Mouse (Mus musculus): ENCODE measurements around the gene Rcc2. TPM values are rescaled to one million over a fixed set of nuclear protein-coding genes. Genes with fewer than 3 reads are reported as not detected.

Rcc2 gene
- polyA plus RNA-seq, 1 experiment = not detected

DNA sequence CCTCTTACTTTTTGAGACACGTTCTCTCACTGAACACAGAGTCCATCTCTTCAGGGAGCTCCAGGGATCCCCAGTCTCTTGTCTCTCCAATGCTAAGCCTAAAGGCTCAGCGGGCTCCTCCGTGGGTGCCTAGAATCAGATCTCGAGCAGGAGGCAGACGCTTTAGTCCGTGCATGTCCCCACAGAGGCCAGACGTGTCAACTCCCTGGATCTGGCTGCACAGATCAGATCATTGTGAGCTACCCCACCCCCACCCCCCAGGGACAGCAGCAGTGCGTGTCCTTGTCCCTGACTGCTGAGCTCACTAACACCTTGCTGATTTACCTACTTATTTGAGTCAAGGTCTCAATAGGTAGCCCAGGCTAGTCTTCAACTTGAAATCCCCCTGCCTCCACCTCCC, 16.7 kb upstream of the Rcc2 start:
- WGBS = 58% methylated on average over 8 of the region's 8 CpGs
- no peak overlapping the region for H3K4me3 ChIP-seq (ENCODE audit: insufficient read depth, low read depth, low read length)
- peaks cover 14% of the 10 kb centered on the region for H3K4me1 ChIP-seq (ENCODE audit: control insufficient read depth, insufficient read depth, low read length)
- no peak overlapping the region for H3K27ac ChIP-seq (ENCODE audit: insufficient read depth, low read depth, low read length)
- TF ChIP-seq POLR2A (IDR thresholded peaks at IDR 0.05; ENCODE audit: insufficient read depth, low read depth, low read length) = no peak
- TF ChIP-seq CTCF (IDR thresholded peaks at IDR 0.05; ENCODE audit: insufficient read depth, low read depth, low read length) = no peak

DNA sequence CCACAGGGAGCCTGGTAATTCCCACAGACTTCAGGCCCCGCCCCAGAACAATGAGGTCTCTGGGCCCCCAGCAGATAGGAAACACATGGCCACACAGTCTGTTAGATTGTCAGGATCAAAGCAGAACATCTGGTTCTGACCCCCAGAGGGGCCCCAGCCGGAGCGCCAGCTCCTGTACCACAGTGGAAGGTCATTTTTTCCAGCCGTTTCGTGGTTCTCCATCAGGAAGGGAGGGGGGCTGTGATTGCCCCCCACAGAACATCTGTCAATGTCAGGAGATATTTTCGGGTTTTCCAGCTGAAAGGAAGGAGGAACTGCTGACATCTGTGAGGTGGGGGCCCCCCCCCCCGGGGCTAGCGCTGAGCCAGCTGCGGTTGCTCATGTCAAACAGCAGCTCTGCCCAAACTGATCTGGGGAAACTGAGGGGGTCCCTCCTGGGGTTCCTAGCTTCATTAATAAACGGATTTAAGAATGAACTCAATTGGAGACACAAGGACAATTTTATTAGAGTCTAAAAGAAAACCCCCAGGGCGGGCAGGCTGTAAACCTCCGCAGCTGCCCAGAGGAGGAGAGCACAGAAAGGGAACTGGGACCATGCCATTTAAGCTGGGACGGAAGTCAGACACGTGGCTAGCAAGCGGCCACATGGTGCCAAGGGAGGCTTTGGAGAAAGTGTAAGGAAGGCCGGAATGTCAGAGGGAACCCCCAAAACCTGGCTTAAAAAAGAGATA, 16.0 kb upstream of the Rcc2 start:
- H3K27ac ChIP-seq (ENCODE audit: insufficient read depth, low read depth, low read length) = no peak overlapping the region
- H3K4me1 ChIP-seq (ENCODE audit: control insufficient read depth, insufficient read depth, low read length) = peaks cover 14% of the 10 kb centered on the region
- WGBS = 26% methylated on average over 16 of the region's 16 CpGs
- H3K4me3 ChIP-seq (ENCODE audit: insufficient read depth, low read depth, low read length) = no peak overlapping the region
- TF ChIP-seq POLR2A (IDR thresholded peaks at IDR 0.05; ENCODE audit: insufficient read depth, low read depth, low read length) = no peak
- no peak for TF ChIP-seq CTCF (IDR thresholded peaks at IDR 0.05; ENCODE audit: insufficient read depth, low read depth, low read length)

DNA sequence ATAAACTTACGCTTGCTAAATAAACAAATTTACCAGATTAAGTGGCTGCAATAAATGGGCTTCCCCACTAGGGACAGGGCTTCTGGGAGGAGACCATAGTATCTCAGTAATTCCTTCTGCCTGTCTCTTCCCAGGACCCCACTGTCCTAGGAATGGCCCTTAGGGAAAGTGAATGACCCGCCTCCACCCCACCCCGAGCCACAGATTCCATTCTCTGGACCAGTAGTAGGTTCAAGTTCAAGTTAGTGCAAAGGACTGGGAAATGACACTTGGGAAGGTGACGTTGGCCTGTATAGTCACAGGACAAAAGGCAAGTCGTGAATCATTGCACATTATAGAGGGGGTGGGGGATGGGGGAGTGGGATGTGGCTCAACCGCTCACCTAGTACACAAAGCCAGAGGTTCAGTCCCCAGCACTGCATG, 15.4 kb upstream of the Rcc2 start:
- Histone ChIP-seq H3K4me1 (ENCODE audit: control insufficient read depth, insufficient read depth, low read length) (peaks cover 11% of the 10 kb centered on the region), H3K4me3 (ENCODE audit: insufficient read depth, low read depth, low read length) (no peak overlapping the region), H3K27ac (ENCODE audit: insufficient read depth, low read depth, low read length) (no peak overlapping the region)
- WGBS = 65% methylated on average over 6 of the region's 6 CpGs
- no peak for TF ChIP-seq POLR2A (IDR thresholded peaks at IDR 0.05; ENCODE audit: insufficient read depth, low read depth, low read length)
- TF ChIP-seq CTCF (IDR thresholded peaks at IDR 0.05; ENCODE audit: insufficient read depth, low read depth, low read length) = no peak

DNA sequence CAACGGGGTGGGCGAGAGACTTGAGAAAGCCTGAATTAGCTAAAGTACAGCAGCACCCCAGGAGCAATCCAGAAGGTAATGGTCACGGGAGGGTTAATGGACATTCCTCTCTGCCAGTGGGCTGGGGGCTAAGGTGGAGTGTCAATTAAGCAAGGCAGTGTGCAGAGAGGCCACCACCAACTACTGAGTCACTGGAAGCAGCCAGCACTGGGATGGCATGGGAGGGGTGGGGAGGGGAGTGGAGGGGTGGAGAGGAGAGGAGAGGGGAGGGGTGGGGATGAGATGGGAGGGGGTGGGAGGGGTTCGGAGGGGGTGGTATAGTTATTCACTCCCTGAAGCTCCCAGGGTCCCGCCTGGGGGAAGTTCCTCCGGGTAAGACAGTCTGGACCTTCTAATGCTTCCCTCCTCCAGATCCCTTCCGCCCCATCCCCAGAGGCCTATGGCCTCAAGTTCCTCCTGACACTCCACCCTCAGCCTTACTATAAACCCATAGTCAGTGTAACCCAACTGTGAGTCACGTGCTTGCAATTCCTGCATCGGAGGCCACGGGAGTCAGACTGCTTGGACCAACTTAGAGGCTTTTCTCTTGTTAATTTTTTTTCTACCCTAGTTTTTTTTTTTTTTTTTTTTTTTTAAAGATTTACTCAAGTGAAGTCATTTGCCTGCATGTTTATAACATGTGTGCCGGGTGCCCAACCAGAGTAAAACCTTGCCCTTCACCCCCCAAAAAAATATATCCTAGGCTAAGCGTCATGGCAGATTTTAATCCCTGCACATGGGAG, 12.1 kb upstream of the Rcc2 start:
- Histone ChIP-seq H3K27ac (ENCODE audit: insufficient read depth, low read depth, low read length) (no peak overlapping the region), H3K4me1 (ENCODE audit: control insufficient read depth, insufficient read depth, low read length) (peaks cover 10% of the 10 kb centered on the region), H3K4me3 (ENCODE audit: insufficient read depth, low read depth, low read length) (no peak overlapping the region)
- WGBS = 71% methylated on average over 12 of the region's 12 CpGs
- TF ChIP-seq CTCF (IDR thresholded peaks at IDR 0.05; ENCODE audit: insufficient read depth, low read depth, low read length) = no peak
- no peak for TF ChIP-seq POLR2A (IDR thresholded peaks at IDR 0.05; ENCODE audit: insufficient read depth, low read depth, low read length)

DNA sequence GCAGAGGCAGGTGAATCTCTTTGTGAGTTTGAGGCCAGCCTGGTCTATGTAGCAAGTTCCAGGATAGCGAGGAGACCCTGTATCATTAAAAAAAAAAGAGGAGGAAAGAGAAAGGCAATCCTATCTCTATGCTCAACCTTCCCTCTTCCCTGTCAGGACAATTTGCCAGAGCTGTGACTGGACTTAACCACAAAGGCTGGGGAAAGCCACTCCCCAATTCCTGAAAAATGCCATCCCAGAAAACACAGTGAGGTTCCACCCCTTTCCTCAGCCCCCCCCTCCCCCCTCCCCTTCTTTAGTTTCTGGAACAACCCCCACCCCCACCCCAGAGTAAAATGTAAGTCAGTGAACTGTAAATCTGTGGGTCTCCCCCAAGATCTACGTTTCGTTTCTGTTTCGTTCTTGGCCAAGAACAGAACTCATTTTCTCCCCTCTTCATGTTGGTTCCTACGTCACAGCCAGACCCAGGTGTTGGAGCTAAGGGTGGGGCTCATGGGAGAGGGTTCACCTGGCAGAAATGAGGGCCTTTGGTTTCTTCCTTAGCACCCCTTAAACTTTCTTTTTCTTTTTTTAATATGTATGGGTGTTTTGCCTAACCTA, 11.4 kb upstream of the Rcc2 start:
- TF ChIP-seq CTCF (IDR thresholded peaks at IDR 0.05; ENCODE audit: insufficient read depth, low read depth, low read length) (no peak), POLR2A (IDR thresholded peaks at IDR 0.05; ENCODE audit: insufficient read depth, low read depth, low read length) (no peak)
- Histone ChIP-seq H3K4me1 (ENCODE audit: control insufficient read depth, insufficient read depth, low read length) (peaks cover 7% of the 10 kb centered on the region), H3K27ac (ENCODE audit: insufficient read depth, low read depth, low read length) (no peak overlapping the region), H3K4me3 (ENCODE audit: insufficient read depth, low read depth, low read length) (no peak overlapping the region)
- 92% methylated on average over 5 of the region's 5 CpGs for WGBS

DNA sequence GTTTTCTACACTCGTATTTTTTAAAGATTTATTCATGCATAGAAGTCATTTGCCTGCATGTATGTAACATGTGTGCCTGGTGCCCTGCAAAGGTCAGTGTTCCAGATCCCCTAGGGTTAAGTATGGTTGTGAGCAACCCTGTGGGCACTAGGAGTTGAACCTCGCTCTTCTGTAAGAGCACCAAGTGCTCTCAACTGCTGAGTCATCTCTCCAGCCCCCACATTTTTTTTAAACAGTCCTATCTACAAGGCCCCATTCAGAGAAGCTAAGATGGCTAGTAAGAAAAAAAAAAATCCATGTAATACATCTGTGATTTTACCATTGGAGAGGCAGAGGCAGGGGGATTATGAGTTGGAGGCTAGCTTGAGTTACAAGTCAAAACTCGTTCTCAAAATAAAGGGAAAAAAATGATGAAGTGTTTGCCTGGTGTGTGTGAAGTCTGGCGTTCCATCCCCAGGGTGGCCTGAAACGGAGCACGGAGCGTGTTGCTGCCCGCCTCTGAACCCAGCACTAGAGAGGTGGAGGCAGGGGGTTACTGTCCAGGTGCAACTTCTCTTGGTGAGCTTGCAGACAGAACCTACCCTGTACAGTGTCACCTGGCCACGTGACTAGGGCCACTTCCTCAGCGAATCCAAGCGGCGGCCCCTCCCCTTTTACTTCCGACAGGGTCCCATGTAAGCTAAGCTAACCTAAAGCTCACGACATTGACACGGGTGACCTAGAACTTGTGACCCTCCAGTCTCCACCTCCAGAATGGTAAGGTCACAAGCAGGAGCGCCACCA, 10.3 kb upstream of the Rcc2 start:
- Histone ChIP-seq H3K27ac (ENCODE audit: insufficient read depth, low read depth, low read length) (no peak overlapping the region), H3K4me3 (ENCODE audit: insufficient read depth, low read depth, low read length) (no peak overlapping the region), H3K4me1 (ENCODE audit: control insufficient read depth, insufficient read depth, low read length) (0 out of 2 replicates have a peak, but pooled peaks cover 2% of the 10 kb centered on the region)
- WGBS = 83% methylated on average over 16 of the region's 16 CpGs
- TF ChIP-seq CTCF (IDR thresholded peaks at IDR 0.05; ENCODE audit: insufficient read depth, low read depth, low read length) (no peak), POLR2A (IDR thresholded peaks at IDR 0.05; ENCODE audit: insufficient read depth, low read depth, low read length) (no peak)

DNA sequence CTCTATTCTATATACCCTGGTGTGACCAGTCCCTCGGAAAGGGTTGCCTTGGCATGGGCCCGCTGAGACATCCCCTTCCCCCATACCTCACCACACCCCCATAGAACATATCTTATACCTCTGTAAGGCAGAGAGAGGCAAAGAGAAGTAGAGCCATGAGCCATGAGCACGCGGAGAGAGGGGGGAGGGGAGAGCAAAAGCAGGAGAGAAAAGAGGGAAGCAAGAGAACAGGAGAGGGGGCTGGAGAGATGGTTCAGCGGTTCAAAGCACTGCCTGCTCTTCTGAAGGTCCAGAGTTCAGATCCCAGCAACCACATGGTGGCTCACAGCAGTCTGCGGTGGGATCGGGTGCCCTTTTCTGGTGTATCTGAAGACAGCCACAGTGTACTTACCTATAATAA, 8.9 kb upstream of the Rcc2 start:
- Histone ChIP-seq H3K4me3 (ENCODE audit: insufficient read depth, low read depth, low read length) (no peak overlapping the region), H3K27ac (ENCODE audit: insufficient read depth, low read depth, low read length) (no peak overlapping the region), H3K4me1 (ENCODE audit: control insufficient read depth, insufficient read depth, low read length) (0 out of 2 replicates have a peak, but pooled peaks cover 2% of the 10 kb centered on the region)
- 80% methylated on average over 7 of the region's 7 CpGs for WGBS
- TF ChIP-seq POLR2A (IDR thresholded peaks at IDR 0.05; ENCODE audit: insufficient read depth, low read depth, low read length) (no peak), CTCF (IDR thresholded peaks at IDR 0.05; ENCODE audit: insufficient read depth, low read depth, low read length) (no peak)

DNA sequence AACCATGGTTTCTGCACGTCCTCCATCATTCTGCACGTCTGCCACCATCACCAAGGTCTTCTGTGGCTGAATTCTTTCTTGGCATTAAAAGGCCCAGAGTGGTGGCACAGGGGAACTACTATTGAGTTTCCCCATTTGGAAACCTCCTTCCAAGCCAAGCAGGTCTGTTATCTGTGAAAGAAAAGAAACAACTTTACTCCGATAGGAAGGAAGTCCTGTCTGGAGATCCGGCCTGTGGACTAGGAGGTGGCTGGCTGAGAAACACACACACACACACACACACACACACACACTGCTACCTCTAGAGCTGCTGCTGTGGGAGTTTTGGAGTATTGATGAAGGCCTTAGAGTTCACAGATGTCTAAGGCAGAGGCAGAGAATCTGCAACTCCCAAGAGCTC, 6.8 kb upstream of the Rcc2 start:
- 88% methylated on average over 4 of the region's 4 CpGs for WGBS

More for the DNA sequence above, 6.8 kb upstream of the Rcc2 start:
- H3K27ac ChIP-seq (ENCODE audit: insufficient read depth, low read depth, low read length) = no peak overlapping the region
- H3K4me3 ChIP-seq (ENCODE audit: insufficient read depth, low read depth, low read length) = no peak overlapping the region
- TF ChIP-seq CTCF (IDR thresholded peaks at IDR 0.05; ENCODE audit: insufficient read depth, low read depth, low read length) = no peak
- no peak for TF ChIP-seq POLR2A (IDR thresholded peaks at IDR 0.05; ENCODE audit: insufficient read depth, low read depth, low read length)
- H3K4me1 ChIP-seq (ENCODE audit: control insufficient read depth, insufficient read depth, low read length) = 0 out of 2 replicates have a peak, but pooled peaks cover 2% of the 10 kb centered on the region

Data from olfactory bulb, adult 2 months (tissue).